Mouse (Mus musculus): ENCODE measurements around the gene Scaf4. TPM values are rescaled to one million over a fixed set of nuclear protein-coding genes. Genes with fewer than 3 reads are reported as not detected.

Gene Scaf4
- polyA plus RNA-seq, 1 experiment from 2014 or later: 20.1 TPM

DNA sequence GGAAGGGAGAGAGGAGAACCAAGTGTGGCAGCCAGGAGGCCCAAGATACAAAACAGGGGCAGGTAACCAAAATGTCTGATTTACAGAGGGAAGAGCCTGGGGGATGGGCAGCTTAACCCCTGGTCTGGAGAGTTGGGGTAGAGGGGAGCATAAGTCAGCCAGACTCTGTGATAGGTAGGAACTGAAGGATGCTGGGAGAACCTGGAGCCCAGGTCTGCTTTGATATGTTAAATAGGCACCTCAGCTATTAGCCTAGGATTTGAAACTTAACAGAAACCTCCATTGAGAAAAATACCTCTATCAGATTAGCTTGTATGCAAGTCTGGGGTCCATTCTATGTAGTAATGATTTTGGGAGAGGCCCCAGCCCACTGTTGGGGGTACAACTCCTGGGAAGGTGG, 15.3 kb upstream of the Scaf4 start:
- no peak overlapping the region for H3K4me2 ChIP-seq
- no peaks in the 10 kb centered on the region for H3K36me3 ChIP-seq (ENCODE audit: control insufficient read depth, insufficient read depth, low read length)
- no peak overlapping the region for H3K27ac ChIP-seq (ENCODE audit: low read depth, low read length)
- peaks cover 11% of the 10 kb centered on the region for H3K27me3 ChIP-seq (ENCODE audit: control insufficient read depth, insufficient read depth, low read length)
- no peaks in the 10 kb centered on the region for H3K9me3 ChIP-seq (replicated peaks; ENCODE audit: control insufficient read depth, low read length)
- no peak overlapping the region for H3K9ac ChIP-seq (ENCODE audit: low read depth, low read length)
- H3K4me1 ChIP-seq (ENCODE audit: control insufficient read depth, insufficient read depth, low read length): peaks cover 6% of the 10 kb centered on the region; the same call in 1 of the 2 replicates
- ATAC-seq (replicated peaks; ENCODE audit: insufficient number of reproducible peaks, low FRiP score, low TSS enrichment): no peak
- no peak overlapping the region for H3K4me3 ChIP-seq (ENCODE audit: low read depth, low read length)

DNA sequence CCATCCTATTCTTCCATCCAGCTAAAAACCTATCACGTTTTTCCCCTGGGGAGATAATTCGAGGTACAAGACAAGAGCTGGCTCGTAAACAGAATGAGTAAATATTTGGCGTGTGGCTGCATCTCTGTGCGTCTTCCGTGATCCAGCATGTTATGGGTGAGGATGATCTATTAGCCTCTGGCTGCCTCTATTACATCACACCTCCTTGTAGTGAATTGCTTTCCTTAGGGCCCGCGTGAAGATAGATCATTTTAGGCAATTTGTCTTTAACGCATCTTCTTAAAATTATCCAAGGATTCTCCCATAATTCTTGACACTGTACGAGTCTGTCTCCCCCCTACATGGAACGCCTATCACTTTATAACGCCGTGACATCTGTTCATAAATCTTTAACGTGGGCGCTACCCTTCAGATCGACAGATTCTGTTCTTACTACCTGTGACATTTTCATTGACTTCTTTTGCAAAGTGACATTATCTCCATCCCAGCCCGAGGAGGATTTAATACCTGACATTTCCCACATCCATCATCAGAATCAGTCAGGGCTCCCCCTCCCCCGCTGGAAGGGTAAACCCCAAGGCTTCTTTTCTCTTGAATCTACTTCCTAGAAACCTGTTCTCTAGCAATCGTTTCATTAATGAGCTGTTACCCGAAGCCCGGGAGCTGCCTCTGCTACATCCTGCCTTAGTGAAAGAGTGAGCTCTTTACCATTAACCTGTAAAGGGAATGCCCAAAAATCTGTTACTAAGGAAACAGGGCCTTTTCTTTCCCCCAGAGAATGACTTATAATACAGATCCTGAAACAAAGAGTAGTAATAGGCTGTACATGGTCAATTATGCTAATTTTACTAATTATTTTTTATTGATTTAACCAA, 14.4 kb upstream of the Scaf4 start:
- Histone ChIP-seq H3K36me3 (ENCODE audit: control insufficient read depth, insufficient read depth, low read length) (no peaks in the 10 kb centered on the region), H3K9ac (ENCODE audit: low read depth, low read length) (no peak overlapping the region), H3K27me3 (ENCODE audit: control insufficient read depth, insufficient read depth, low read length) (peaks cover 11% of the 10 kb centered on the region), H3K4me2 (peak overlapping the region; percentile 43), H3K27ac (ENCODE audit: low read depth, low read length) (no peak overlapping the region), H3K9me3 (replicated peaks; ENCODE audit: control insufficient read depth, low read length) (no peaks in the 10 kb centered on the region), H3K4me3 (ENCODE audit: low read depth, low read length) (no peak overlapping the region), H3K4me1 (ENCODE audit: control insufficient read depth, insufficient read depth, low read length) (peaks cover 3% of the 10 kb centered on the region; the same call in 1 of the 2 replicates)
- 17% methylated on average over 21 of the region's 21 CpGs for WGBS (ENCODE audit: insufficient replicate concordance)
- no peak for ATAC-seq (replicated peaks; ENCODE audit: insufficient number of reproducible peaks, low FRiP score, low TSS enrichment)

DNA sequence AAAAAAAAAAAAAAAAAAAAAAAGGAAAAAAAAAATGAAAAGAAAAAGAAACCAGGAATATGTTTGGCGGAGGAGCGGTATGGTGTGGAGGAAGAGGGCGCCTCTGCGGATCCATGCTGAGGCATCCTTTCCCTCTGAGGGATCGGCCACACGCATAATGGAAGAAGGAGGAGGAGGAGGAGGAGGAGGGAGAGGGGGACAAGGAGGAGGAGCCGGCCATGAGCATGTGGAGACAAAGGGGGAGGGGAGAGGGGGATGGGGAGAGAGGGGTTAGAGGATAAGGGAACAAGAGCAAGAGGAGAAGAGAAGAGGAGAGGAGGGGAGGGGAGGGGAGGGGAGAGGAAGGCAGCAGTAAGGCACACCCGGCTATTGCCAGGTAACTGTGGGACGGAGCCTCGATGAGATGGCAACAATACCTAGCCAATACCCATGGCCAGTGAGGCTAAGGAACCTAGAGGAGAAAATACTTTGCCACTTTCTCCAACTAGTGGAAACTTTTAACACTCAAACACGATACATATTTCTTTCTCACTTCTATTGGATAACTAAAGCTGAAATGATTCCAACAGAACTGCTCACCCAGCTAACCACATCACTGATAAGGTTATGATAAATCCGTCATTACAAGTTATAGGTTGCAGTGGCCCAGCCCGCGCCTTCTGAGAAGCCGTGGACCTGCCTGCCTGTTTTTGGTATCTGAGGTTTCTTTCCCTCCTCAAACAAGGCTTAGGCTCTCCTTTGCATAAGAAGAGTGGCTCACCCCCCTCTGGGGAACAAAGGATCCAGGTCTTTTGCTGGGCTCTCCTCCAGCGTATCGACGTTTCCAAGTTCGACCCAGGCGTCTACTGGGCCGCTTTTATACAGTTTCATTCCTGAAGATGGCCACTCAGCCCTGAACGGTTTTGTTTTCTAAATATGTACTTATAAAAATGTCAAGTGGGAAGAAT, 13.4 kb upstream of the Scaf4 start:
- Histone ChIP-seq H3K4me2 (peak overlapping the region; percentile 43), H3K27me3 (ENCODE audit: control insufficient read depth, insufficient read depth, low read length) (peaks cover 11% of the 10 kb centered on the region), H3K4me1 (ENCODE audit: control insufficient read depth, insufficient read depth, low read length) (no peaks in the 10 kb centered on the region), H3K36me3 (ENCODE audit: control insufficient read depth, insufficient read depth, low read length) (no peaks in the 10 kb centered on the region), H3K4me3 (ENCODE audit: low read depth, low read length) (no peak overlapping the region), H3K9me3 (replicated peaks; ENCODE audit: control insufficient read depth, low read length) (no peaks in the 10 kb centered on the region), H3K9ac (ENCODE audit: low read depth, low read length) (no peak overlapping the region), H3K27ac (ENCODE audit: low read depth, low read length) (no peak overlapping the region)
- no peak for ATAC-seq (replicated peaks; ENCODE audit: insufficient number of reproducible peaks, low FRiP score, low TSS enrichment)
- WGBS (ENCODE audit: insufficient replicate concordance): 17% methylated on average over 20 of the region's 22 CpGs

GRCm38 (mm10) chr16:90291675-90292074, 7.4 kb upstream of the Scaf4 start:
- H3K4me2 ChIP-seq: no peak overlapping the region
- H3K27ac ChIP-seq (ENCODE audit: low read depth, low read length): no peak overlapping the region
- H3K4me3 ChIP-seq (ENCODE audit: low read depth, low read length): no peak overlapping the region
- no peaks in the 10 kb centered on the region for H3K36me3 ChIP-seq (ENCODE audit: control insufficient read depth, insufficient read depth, low read length)
- H3K9ac ChIP-seq (ENCODE audit: low read depth, low read length): no peak overlapping the region
- no peaks in the 10 kb centered on the region for H3K4me1 ChIP-seq (ENCODE audit: control insufficient read depth, insufficient read depth, low read length)
- H3K9me3 ChIP-seq (replicated peaks; ENCODE audit: control insufficient read depth, low read length): no peaks in the 10 kb centered on the region
- WGBS (ENCODE audit: insufficient replicate concordance): 35% methylated on average over 6 of the region's 6 CpGs
- ATAC-seq (replicated peaks; ENCODE audit: insufficient number of reproducible peaks, low FRiP score, low TSS enrichment): no peak
- H3K27me3 ChIP-seq (ENCODE audit: control insufficient read depth, insufficient read depth, low read length): no peaks in the 10 kb centered on the region

DNA sequence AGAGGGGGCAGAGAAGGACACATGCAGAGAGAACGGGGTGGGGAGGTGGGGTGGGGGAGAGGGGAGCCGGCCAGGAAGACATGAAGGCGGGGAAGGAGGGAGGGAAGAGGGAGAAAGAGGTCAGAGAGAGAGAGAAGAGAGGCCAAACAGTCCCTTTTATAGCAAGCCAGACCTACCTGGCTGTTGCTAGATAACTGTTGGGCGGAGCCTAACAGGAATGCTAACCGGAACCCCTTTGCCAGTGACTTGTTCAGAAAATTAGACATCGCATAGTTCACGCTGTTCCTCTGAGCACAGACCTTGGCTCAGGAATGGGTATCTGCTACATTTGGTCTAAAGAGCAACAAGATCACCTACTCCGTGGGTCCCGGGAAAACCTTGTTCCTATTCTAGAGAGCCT, 6.7 kb upstream of the Scaf4 start:
- ATAC-seq (replicated peaks; ENCODE audit: insufficient number of reproducible peaks, low FRiP score, low TSS enrichment): no peak
- no peak overlapping the region for H3K27ac ChIP-seq (ENCODE audit: low read depth, low read length)

GRCm38 (mm10) chr16:90284916-90285315, 613 bp upstream of the Scaf4 start:
- peak overlapping the region; percentile 99 for H3K4me3 ChIP-seq (ENCODE audit: low read depth, low read length)
- H3K27me3 ChIP-seq (ENCODE audit: control insufficient read depth, insufficient read depth, low read length): no peaks in the 10 kb centered on the region
- H3K27ac ChIP-seq (ENCODE audit: low read depth, low read length): peak overlapping the region; percentile 98
- H3K9ac ChIP-seq (ENCODE audit: low read depth, low read length): peak overlapping the region; percentile 99
- 4% methylated on average over 15 of the region's 15 CpGs for WGBS (ENCODE audit: insufficient replicate concordance)
- ATAC-seq (replicated peaks; ENCODE audit: insufficient number of reproducible peaks, low FRiP score, low TSS enrichment): no peak
- H3K9me3 ChIP-seq (replicated peaks; ENCODE audit: control insufficient read depth, low read length): no peaks in the 10 kb centered on the region
- no peaks in the 10 kb centered on the region for H3K36me3 ChIP-seq (ENCODE audit: control insufficient read depth, insufficient read depth, low read length)
- H3K4me1 ChIP-seq (ENCODE audit: control insufficient read depth, insufficient read depth, low read length): peaks cover 30% of the 10 kb centered on the region
- peak overlapping the region; percentile 90 for H3K4me2 ChIP-seq

More for the DNA sequence above, 6.7 kb upstream of the Scaf4 start:
- H3K4me2 ChIP-seq: peak overlapping the region; percentile 2; the same call in 1 of the 2 replicates
- no peaks in the 10 kb centered on the region for H3K27me3 ChIP-seq (ENCODE audit: control insufficient read depth, insufficient read depth, low read length)
- no peaks in the 10 kb centered on the region for H3K4me1 ChIP-seq (ENCODE audit: control insufficient read depth, insufficient read depth, low read length)
- no peak overlapping the region for H3K4me3 ChIP-seq (ENCODE audit: low read depth, low read length)
- no peak overlapping the region for H3K9ac ChIP-seq (ENCODE audit: low read depth, low read length)
- 50% methylated on average over 9 of the region's 9 CpGs for WGBS (ENCODE audit: insufficient replicate concordance)
- no peaks in the 10 kb centered on the region for H3K9me3 ChIP-seq (replicated peaks; ENCODE audit: control insufficient read depth, low read length)
- H3K36me3 ChIP-seq (ENCODE audit: control insufficient read depth, insufficient read depth, low read length): no peaks in the 10 kb centered on the region

DNA sequence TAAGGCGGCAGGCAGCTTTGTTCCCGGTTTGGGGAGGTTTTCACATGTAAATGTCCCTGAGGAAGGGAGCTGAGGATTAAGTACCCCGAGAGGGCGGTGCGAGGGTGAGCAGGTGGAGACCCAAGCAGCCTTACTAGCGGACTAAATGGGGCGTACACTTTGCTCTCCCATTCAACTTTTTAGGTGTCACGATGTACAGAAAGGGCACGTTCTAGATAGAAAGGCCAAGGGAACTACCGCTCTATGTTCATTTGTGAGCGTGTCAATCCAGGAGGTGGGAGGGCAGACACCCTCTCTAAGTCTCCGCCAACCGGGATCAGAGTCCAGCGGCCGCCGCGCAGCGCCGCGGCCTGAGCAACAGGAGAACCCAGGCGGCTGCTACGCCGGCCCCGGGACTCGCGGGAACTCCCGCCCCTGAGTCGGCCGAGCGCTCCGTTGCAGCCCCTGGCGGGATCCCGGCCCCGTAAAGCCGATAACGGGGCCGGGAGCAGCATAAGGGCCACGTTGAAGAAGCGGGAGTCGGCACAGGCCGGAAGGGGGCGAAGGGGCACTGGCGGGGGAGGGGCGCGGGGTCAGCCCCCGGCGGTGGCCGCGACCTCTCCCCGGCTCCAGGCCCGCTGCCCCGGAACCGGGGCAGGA, 918 bp downstream of the Scaf4 start:
- peaks cover 38% of the 10 kb centered on the region for H3K4me1 ChIP-seq (ENCODE audit: control insufficient read depth, insufficient read depth, low read length)
- peak overlapping the region; percentile 99 for H3K4me3 ChIP-seq (ENCODE audit: low read depth, low read length)
- peak; percentile 44 for ATAC-seq (replicated peaks; ENCODE audit: insufficient number of reproducible peaks, low FRiP score, low TSS enrichment)
- peak overlapping the region; percentile 90 for H3K4me2 ChIP-seq
- no peaks in the 10 kb centered on the region for H3K27me3 ChIP-seq (ENCODE audit: control insufficient read depth, insufficient read depth, low read length)
- H3K36me3 ChIP-seq (ENCODE audit: control insufficient read depth, insufficient read depth, low read length): no peaks in the 10 kb centered on the region
- WGBS (ENCODE audit: insufficient replicate concordance): under 1% methylated on average over 49 of the region's 53 CpGs
- peak overlapping the region; percentile 99 for H3K9ac ChIP-seq (ENCODE audit: low read depth, low read length)
- no peaks in the 10 kb centered on the region for H3K9me3 ChIP-seq (replicated peaks; ENCODE audit: control insufficient read depth, low read length)
- peak overlapping the region; percentile 98 for H3K27ac ChIP-seq (ENCODE audit: low read depth, low read length)

- peak overlapping the region; percentile 99 for H3K4me3 ChIP-seq (ENCODE audit: low read depth, low read length)
- 30% methylated on average over 14 of the region's 14 CpGs for WGBS (ENCODE audit: insufficient replicate concordance)
- H3K27me3 ChIP-seq (ENCODE audit: control insufficient read depth, insufficient read depth, low read length): no peaks in the 10 kb centered on the region
- H3K4me1 ChIP-seq (ENCODE audit: control insufficient read depth, insufficient read depth, low read length): peaks cover 38% of the 10 kb centered on the region
- no peaks in the 10 kb centered on the region for H3K9me3 ChIP-seq (replicated peaks; ENCODE audit: control insufficient read depth, low read length)
- no peak overlapping the region for H3K27ac ChIP-seq (ENCODE audit: low read depth, low read length)
- no peak for ATAC-seq (replicated peaks; ENCODE audit: insufficient number of reproducible peaks, low FRiP score, low TSS enrichment)
- no peaks in the 10 kb centered on the region for H3K36me3 ChIP-seq (ENCODE audit: control insufficient read depth, insufficient read depth, low read length)
- peak overlapping the region; percentile 90 for H3K4me2 ChIP-seq
- H3K9ac ChIP-seq (ENCODE audit: low read depth, low read length): peak overlapping the region; percentile 99
Measured at GRCm38 (mm10) chr16:90282620-90283265, 1.6 kb downstream of the Scaf4 start.

Data from heart, embryonic 11.5 days (tissue).